Comparison of ENCODE assay signal across 28 mouse cellular contexts in genomic region chr13:24431593-24431992, GRCm38 (mm10).
"Had no signal": no experiment of that assay in that cellular context is flagged by ENCODE, and none has a peak within 500 bp of the region (broad histone marks: within the 10 kb centered on the region; RNA-seq: fewer than 3 reads in every experiment).

No protein-coding gene starts in this region.

- ATAC-seq: forebrain, embryonic 13.5 days; forebrain, embryonic 14.5 days; forebrain, embryonic 15.5 days; forebrain, embryonic 16.5 days; forebrain, postnatal 0 days had no signal

- H3K4me2 ChIP-seq: embryonic facial prominence, embryonic 12.5 days; embryonic facial prominence, embryonic 13.5 days; embryonic facial prominence, embryonic 15.5 days; forebrain, embryonic 12.5 days; forebrain, embryonic 13.5 days; forebrain, embryonic 15.5 days had no signal

- DNase-seq: cerebellum, adult 8-10 months; cerebellum, adult 9-10 months; cerebellum, adult 9-11 months; cerebellum, postnatal 10 days; cerebellum, postnatal 14 days; cerebellum, postnatal 25 days; cerebellum, postnatal 36 days; embryo, embryonic 11 days; forebrain, postnatal 0 days; gastrocnemius, adult 2 months; gastrocnemius, postnatal 10 days; gastrocnemius, postnatal 14 days; gastrocnemius, postnatal 25 days; gastrocnemius, postnatal 36 days; heart, adult 11 months; heart, adult 18-20 months; heart, adult 2 months had no signal

- H3K36me3 ChIP-seq: embryonic facial prominence, embryonic 10.5 days; embryonic facial prominence, embryonic 12.5 days; embryonic facial prominence, embryonic 13.5 days; embryonic facial prominence, embryonic 15.5 days; forebrain, embryonic 10.5 days; forebrain, embryonic 12.5 days; forebrain, embryonic 15.5 days had no signal

- H3K4me1 ChIP-seq: embryonic facial prominence, embryonic 10.5 days; embryonic facial prominence, embryonic 12.5 days; embryonic facial prominence, embryonic 13.5 days; embryonic facial prominence, embryonic 15.5 days; forebrain, embryonic 10.5 days; forebrain, embryonic 12.5 days had no signal

- H3K27me3 ChIP-seq: embryonic facial prominence, embryonic 12.5 days; embryonic facial prominence, embryonic 13.5 days; embryonic facial prominence, embryonic 15.5 days; forebrain, embryonic 12.5 days; forebrain, embryonic 13.5 days; forebrain, embryonic 15.5 days had no signal

- H3K9ac ChIP-seq: embryonic facial prominence, embryonic 12.5 days; embryonic facial prominence, embryonic 13.5 days; embryonic facial prominence, embryonic 15.5 days; forebrain, embryonic 12.5 days; forebrain, embryonic 13.5 days; forebrain, embryonic 15.5 days; forebrain, postnatal 0 days had no signal

- H3K27ac ChIP-seq: embryonic facial prominence, embryonic 10.5 days; embryonic facial prominence, embryonic 12.5 days; embryonic facial prominence, embryonic 13.5 days; embryonic facial prominence, embryonic 15.5 days; forebrain, embryonic 10.5 days; forebrain, embryonic 12.5 days; forebrain, embryonic 13.5 days; forebrain, embryonic 15.5 days; gastrocnemius, adult 2 months; heart, adult 2 months had no signal

- H3K9me3 ChIP-seq: embryonic facial prominence, embryonic 10.5 days; embryonic facial prominence, embryonic 12.5 days; embryonic facial prominence, embryonic 13.5 days; embryonic facial prominence, embryonic 15.5 days; forebrain, embryonic 10.5 days; forebrain, embryonic 12.5 days; forebrain, embryonic 13.5 days; forebrain, embryonic 15.5 days had no signal

- H3K4me3 ChIP-seq: embryonic facial prominence, embryonic 10.5 days; embryonic facial prominence, embryonic 12.5 days; embryonic facial prominence, embryonic 13.5 days; embryonic facial prominence, embryonic 15.5 days; erythroblast, embryonic 14.5 days; forebrain, embryonic 10.5 days; forebrain, embryonic 12.5 days; forebrain, embryonic 13.5 days; forebrain, embryonic 15.5 days; gastrocnemius, adult 2 months; heart, adult 2 months had no signal
